Mouse (Mus musculus) lung, adult 2 months (tissue): Measurements from ENCODE around the gene Ddrgk1.

ENCODE experiments used
- CTCF ChIP-seq: fragments of 200-500 bp; IDR thresholded peaks from 2 replicates; pipeline ENCODE4 v1.5.1; 2011; ENCODE audit warnings: mild to moderate bottlenecking, low read length, control low read depth; ENCODE audit not compliant: insufficient read depth
- POLR2A ChIP-seq: fragments of 200-500 bp; IDR thresholded peaks from 2 replicates; pipeline ENCODE4 v1.6.1; 2011; ENCODE audit warnings: low read depth, mild to moderate bottlenecking, control low read depth, low read length, borderline replicate concordance; ENCODE audit errors: extremely low read depth

GRCm38 (mm10) chr2:130685426-130685825, 21.0 kb upstream of the Ddrgk1 start:
- TF ChIP-seq POLR2A (no peak), CTCF (no peak)
